Mouse (Mus musculus) neural tube, embryonic 14.5 days (tissue): Measurements from ENCODE around the gene Olig3. TPM values are rescaled to one million over a fixed set of nuclear protein-coding genes. Genes with fewer than 3 reads are reported as not detected.

ENCODE experiments used
- ATAC-seq: fragments of 200-750 bp; cut with Nextera tagmentation; 2 replicates; pipeline ENCODE4 v1.8.0; 2017; ENCODE audit warnings: low read depth, mild to moderate bottlenecking, moderate TSS enrichment, moderate library complexity
- H3K27ac ChIP-seq: fragments of 300-500 bp; sonication (generic); 2 replicates; pipeline ENCODE4 v1.5.1; 2014; ENCODE audit warnings: low read depth, mild to moderate bottlenecking, control low read depth, low read length, moderate library complexity, mixed read lengths
- H3K27me3 ChIP-seq: fragments of 300-500 bp; sonication (generic); 2 replicates; pipeline ENCODE4 v1.6.1; 2014; ENCODE audit warnings: low read length; ENCODE audit not compliant: control insufficient read depth, insufficient read depth
- H3K36me3 ChIP-seq: fragments of 300-500 bp; sonication (generic); 2 replicates; pipeline ENCODE4 v1.6.1; 2014; ENCODE audit warnings: low read length, mixed read lengths; ENCODE audit not compliant: control insufficient read depth, insufficient read depth
- H3K4me1 ChIP-seq: fragments of 300-500 bp; sonication (generic); 2 replicates; pipeline ENCODE4 v1.6.1; 2014; ENCODE audit warnings: low read length; ENCODE audit not compliant: control insufficient read depth, insufficient read depth
- H3K4me2 ChIP-seq: fragments of 300-500 bp; sonication (generic); 2 replicates; pipeline ENCODE4 v1.6.1; 2014; ENCODE audit warnings: mild to moderate bottlenecking, low read depth, low read length, control low read depth
- H3K4me3 ChIP-seq: fragments of 300-500 bp; sonication (generic); 2 replicates; pipeline ENCODE4 v1.5.1; 2014; ENCODE audit warnings: low read depth, low read length, control low read depth, mixed read lengths
- H3K9ac ChIP-seq: fragments of 300-500 bp; sonication (generic); replicated peaks from 2 replicates; pipeline ENCODE4 v1.6.1; 2014; ENCODE audit warnings: low read depth, mild to moderate bottlenecking, control low read depth, low read length, mixed read lengths
- H3K9me3 ChIP-seq: fragments of 300-500 bp; sonication (generic); 2 replicates; pipeline ENCODE4 v1.6.1; 2016; ENCODE audit warnings: low read length; ENCODE audit not compliant: control insufficient read depth
- WGBS: fragments of 180-500 bp; shearing (Covaris S2); extraction: QIAGEN DNeasy Blood & Tissue Kit; methylation state at CpG from one replicate; pipeline ENCODE4 v1.1.7; 2014; 5-methylcytosine and 5-hydroxymethylcytosine counted together
- polyA plus RNA-seq: library from polyadenylated mRNA; unstranded; fragments of >200 nt; fragmentation: Nextera tagmentation; extraction: Ambion mirVana; gene quantifications from 2 replicates; pipeline ENCODE4 v1.2.1, GENCODE M21; 2014

Gene Olig3
- polyA plus RNA-seq, 1 experiment from 2014 or later, result 15.9 TPM

GRCm38 (mm10) chr10:19405959-19406358 lies 49.6 kb downstream of the Olig3 start:
- no peaks in the 10 kb centered on the region for H3K27me3 ChIP-seq
- WGBS, result 84% methylated on average over 1 of the region's 1 CpGs

GRCm38 (mm10) chr10:19407168-19407567 lies 50.8 kb downstream of the Olig3 start:
- H3K9me3 ChIP-seq, result no peaks in the 10 kb centered on the region
- WGBS, result 94% methylated on average over 3 of the region's 3 CpGs
- no peak overlapping the region for H3K9ac ChIP-seq
- H3K4me2 ChIP-seq, result no peak overlapping the region
- no peak for ATAC-seq
- H3K4me1 ChIP-seq, result no peaks in the 10 kb centered on the region
- H3K27me3 ChIP-seq, result no peaks in the 10 kb centered on the region; the same call in 1 of the 2 replicates
- H3K27ac ChIP-seq, result no peak overlapping the region
- no peaks in the 10 kb centered on the region for H3K36me3 ChIP-seq
- H3K4me3 ChIP-seq, result no peak overlapping the region

More at GRCm38 (mm10) chr10:19405959-19406358, 49.6 kb downstream of the Olig3 start:
- no peak overlapping the region for H3K4me2 ChIP-seq
- no peaks in the 10 kb centered on the region for H3K4me1 ChIP-seq
- H3K27ac ChIP-seq, result no peak overlapping the region
- H3K9me3 ChIP-seq, result no peaks in the 10 kb centered on the region
- no peak overlapping the region for H3K9ac ChIP-seq
- H3K36me3 ChIP-seq, result no peaks in the 10 kb centered on the region
- no peak for ATAC-seq
- H3K4me3 ChIP-seq, result no peak overlapping the region

Other genes starting within 250 kb of the Olig3 start
- gene Ifngr1, start 235.4 kb downstream of the Olig3 start, polyA plus RNA-seq, result 24.9 and 28.0 TPM in 2 replicates